Mouse (Mus musculus) lung, adult 2 months (tissue): ENCODE results near the gene Dennd2c. TPM values are rescaled to one million over a fixed set of nuclear protein-coding genes. Genes with fewer than 3 reads are reported as not detected.
A peak's percentile ranks its signal among the peaks of the same experiment; 100 is the strongest.

Experiments
- DNase-seq: peaks from one replicate; pipeline ENCODE4 v3.0.0; 2022
- H3K4me1 ChIP-seq: fragments of 200-500 bp; 2 replicates; pipeline ENCODE4 v1.6.1; 2011; ENCODE audit warnings: low read length; ENCODE audit not compliant: control insufficient read depth, insufficient read depth
- H3K4me3 ChIP-seq: fragments of 200-500 bp; replicated peaks from 2 replicates; pipeline ENCODE3; 2011; ENCODE audit warnings: low read depth, mild to moderate bottlenecking, control low read depth, low read length; ENCODE audit errors: extremely low read depth
- CTCF ChIP-seq: fragments of 200-500 bp; IDR thresholded peaks from 2 replicates; pipeline ENCODE4 v1.5.1; 2011; ENCODE audit warnings: mild to moderate bottlenecking, low read length, control low read depth; ENCODE audit not compliant: insufficient read depth
- POLR2A ChIP-seq: fragments of 200-500 bp; IDR thresholded peaks from 2 replicates; pipeline ENCODE4 v1.6.1; 2011; ENCODE audit warnings: low read depth, mild to moderate bottlenecking, control low read depth, low read length, borderline replicate concordance; ENCODE audit errors: extremely low read depth
- WGBS: fragments of 180-500 bp; shearing (Covaris S2); methylation state at CpG from one replicate; pipeline ENCODE4 v1.1.7; 2018; 5-methylcytosine and 5-hydroxymethylcytosine counted together
- polyA plus RNA-seq: library from polyadenylated mRNA; depleted of rRNA; stranded (reverse); fragments of >200 nt; gene quantifications from 2 replicates; pipeline ENCODE4 v1.2.3, GENCODE M21; 2012; rRNA removed

The Dennd2c gene
- 1.2 and 3.7 TPM in 2 replicates for polyA plus RNA-seq

GRCm38 (mm10) chr3:103102454-103103390 lies at the start of gene Dennd2c:
TSS of gene Dennd2c (plus strand) at chr3:103102604.
- DNase-seq = peak; percentile 99
- peaks cover 5% of the 10 kb centered on the region for H3K4me1 ChIP-seq
- TF ChIP-seq CTCF (no peak), POLR2A (peak; percentile 64; the same call in 1 of the 2 replicates)
- H3K4me3 ChIP-seq = peak within 1 kb of the TSS; percentile 85
- 1% methylated on average over 72 of the region's 72 CpGs for WGBS

GRCm38 (mm10) chr3:103056016-103056595 lies 46.3 kb upstream of the Dennd2c start:
- H3K4me3 ChIP-seq = no peak overlapping the region
- TF ChIP-seq CTCF (no peak), POLR2A (no peak)
- peaks cover 4% of the 10 kb centered on the region for H3K4me1 ChIP-seq
- 85% methylated on average over 5 of the region's 5 CpGs for WGBS
- DNase-seq = no peak

- WGBS = 5% methylated on average over 10 of the region's 10 CpGs
- Histone ChIP-seq H3K4me3 (peak overlapping the region; percentile 94), H3K4me1 (peaks cover 4% of the 10 kb centered on the region)
- TF ChIP-seq POLR2A = no peak
- no peak for TF ChIP-seq CTCF
- DNase-seq = no peak
Observed at GRCm38 (mm10) chr3:103057752-103058151, 44.7 kb upstream of the Dennd2c start.

GRCm38 (mm10) chr3:103058207-103059157 lies 43.9 kb upstream of the Dennd2c start, which contains the start of gene Nras:
TSS of gene Nras (plus strand) at chr3:103058285.
- Histone ChIP-seq H3K4me1 (peaks cover 4% of the 10 kb centered on the region), H3K4me3 (peak within 1 kb of the TSS; percentile 94)
- peak; percentile 96 for DNase-seq
- under 1% methylated on average over 46 of the region's 46 CpGs for WGBS
- TF ChIP-seq CTCF (no peak), POLR2A (peak; percentile 56; the same call in 1 of the 2 replicates)

DNA sequence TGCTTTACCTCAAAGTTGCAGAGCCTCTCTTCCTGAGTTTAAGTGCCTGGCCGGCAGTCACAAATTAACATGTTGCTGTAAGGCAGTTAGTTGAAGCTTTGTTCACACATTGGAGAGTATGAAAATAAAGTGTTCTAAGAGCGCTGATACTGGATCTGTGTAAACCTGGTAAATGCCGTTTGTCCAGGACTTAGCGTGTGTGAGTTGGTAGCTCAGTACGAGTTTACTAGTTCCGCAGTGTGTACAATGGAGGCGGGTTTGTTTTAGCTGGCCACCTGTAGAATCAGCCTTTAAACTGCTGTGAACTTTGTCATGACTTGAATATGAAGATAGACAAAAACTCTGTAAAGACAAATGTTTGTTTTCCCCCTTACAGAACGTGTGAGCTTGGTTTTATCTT lies 35.5 kb upstream of the Dennd2c start:
- Histone ChIP-seq H3K4me3 (no peak overlapping the region), H3K4me1 (no peaks in the 10 kb centered on the region)
- DNase-seq = no peak
- no peak for TF ChIP-seq POLR2A
- 82% methylated on average over 8 of the region's 8 CpGs for WGBS

- H3K4me3 ChIP-seq = no peak overlapping the region
- DNase-seq = no peak
- TF ChIP-seq POLR2A = no peak
- no peak for TF ChIP-seq CTCF
- 78% methylated on average over 6 of the region's 6 CpGs for WGBS
- no peaks in the 10 kb centered on the region for H3K4me1 ChIP-seq
Observed at GRCm38 (mm10) chr3:103068971-103069370, 33.4 kb upstream of the Dennd2c start.

- no peak for DNase-seq
- Histone ChIP-seq H3K4me3 (no peak within 1 kb of the TSS), H3K4me1 (no peaks in the 10 kb centered on the region)
- WGBS = 56% methylated on average over 5 of the region's 5 CpGs
- TF ChIP-seq CTCF (no peak), POLR2A (no peak)
Observed at GRCm38 (mm10) chr3:103073771-103074170, 28.6 kb upstream of the Dennd2c start, which contains the start of gene Ampd1. TSS of gene Ampd1 (plus strand) at chr3:103074014.

- WGBS = 83% methylated on average over 9 of the region's 9 CpGs
- Histone ChIP-seq H3K4me3 (no peak overlapping the region), H3K4me1 (no peaks in the 10 kb centered on the region)
- DNase-seq = no peak
- TF ChIP-seq CTCF (no peak), POLR2A (no peak)
Observed at GRCm38 (mm10) chr3:103075871-103076270, 26.5 kb upstream of the Dennd2c start.

DNA sequence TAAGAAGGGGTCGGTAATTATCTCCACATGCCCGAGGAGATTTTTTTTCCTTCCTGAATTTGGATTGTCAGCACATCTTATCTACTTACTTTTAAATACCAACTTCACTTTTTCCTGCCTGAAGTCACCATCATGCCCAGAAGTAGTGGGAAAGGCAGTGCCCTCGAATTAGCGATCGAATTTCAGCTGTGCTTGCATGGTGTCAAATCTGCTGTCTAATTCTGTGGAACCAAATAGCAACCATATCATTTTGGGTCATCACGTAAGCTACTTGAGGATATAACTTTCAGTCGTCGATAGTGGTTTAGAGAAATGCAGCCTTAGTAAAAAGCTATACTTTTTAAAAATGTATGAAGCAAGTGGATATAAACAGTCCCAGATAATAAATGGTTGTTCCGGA lies 25.9 kb upstream of the Dennd2c start:
- no peak for DNase-seq
- TF ChIP-seq POLR2A = no peak
- TF ChIP-seq CTCF = no peak
- WGBS = 80% methylated on average over 9 of the region's 9 CpGs
- Histone ChIP-seq H3K4me1 (no peaks in the 10 kb centered on the region), H3K4me3 (no peak overlapping the region)
